Mouse (Mus musculus) natural killer cell, adult 2 months (primary cell): ENCODE data around the gene Fads2.

ENCODE experiments used
- DNase-seq, 2 experiments: peaks; one replicate each; pipeline ENCODE4 v3.0.0; 2022; ENCODE audit warnings: low spot score in 2 of 2

Fads2 gene

DNA sequence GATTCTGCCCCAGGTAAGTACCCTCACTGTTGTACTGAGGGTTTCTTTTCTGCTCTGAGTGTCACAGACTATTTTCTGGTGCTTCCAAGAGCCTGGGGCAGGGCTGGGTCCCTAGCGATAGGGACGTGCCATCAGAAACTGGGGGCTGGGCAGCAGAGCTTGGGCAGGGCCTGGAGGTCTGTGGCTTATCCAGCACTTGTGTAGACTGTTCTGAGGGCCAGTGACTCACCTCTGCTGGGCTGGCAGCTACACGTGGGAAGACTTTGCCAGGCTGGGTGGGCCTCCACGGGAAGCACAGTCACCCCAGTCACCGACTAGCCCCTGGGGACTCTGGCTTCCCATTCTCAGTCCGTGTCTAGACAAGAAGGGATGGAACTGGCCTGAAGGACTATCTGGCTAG, 59.3 kb downstream of the Fads2 start:
- no peak for DNase-seq

DNA sequence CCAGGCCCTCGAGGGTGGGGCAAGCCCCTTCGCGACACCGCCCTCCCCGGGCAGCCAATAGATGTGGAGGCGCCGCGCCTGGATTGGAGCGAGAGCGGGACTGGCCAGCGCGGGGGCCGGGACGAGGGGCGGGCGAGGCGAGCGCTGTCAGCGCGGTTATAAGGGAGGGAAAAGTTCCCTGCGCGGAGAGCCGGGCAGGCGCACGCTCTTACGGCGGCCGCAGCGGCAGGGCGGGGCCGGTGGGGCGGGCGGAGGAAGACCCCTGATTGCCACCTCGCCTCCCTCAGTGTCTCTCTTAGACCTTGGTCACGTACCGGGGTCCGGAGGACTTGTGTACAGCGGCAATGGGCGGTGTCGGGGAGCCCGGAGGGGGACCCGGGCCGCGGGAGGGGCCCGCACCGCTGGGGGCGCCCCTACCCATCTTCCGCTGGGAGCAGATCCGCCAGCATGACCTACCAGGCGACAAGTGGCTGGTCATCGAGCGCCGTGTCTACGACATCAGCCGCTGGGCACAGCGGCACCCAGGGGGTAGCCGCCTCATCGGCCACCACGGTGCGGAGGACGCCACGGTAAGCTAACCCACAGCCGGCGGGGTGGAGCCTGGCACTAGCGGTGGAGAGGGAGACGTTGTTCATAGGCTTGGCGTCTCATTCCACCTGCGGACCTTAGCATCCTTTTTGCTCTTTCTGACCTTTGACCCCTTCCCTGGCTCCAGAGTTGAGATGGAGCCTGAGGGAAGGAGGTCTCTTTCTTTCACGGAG, 60.0 kb downstream of the Fads2 start, which contains the start of gene Fads3:
Fads3 (plus strand) TSS at position 182 of the 761 bp plus-strand sequence.
- DNase-seq: no peak

DNA sequence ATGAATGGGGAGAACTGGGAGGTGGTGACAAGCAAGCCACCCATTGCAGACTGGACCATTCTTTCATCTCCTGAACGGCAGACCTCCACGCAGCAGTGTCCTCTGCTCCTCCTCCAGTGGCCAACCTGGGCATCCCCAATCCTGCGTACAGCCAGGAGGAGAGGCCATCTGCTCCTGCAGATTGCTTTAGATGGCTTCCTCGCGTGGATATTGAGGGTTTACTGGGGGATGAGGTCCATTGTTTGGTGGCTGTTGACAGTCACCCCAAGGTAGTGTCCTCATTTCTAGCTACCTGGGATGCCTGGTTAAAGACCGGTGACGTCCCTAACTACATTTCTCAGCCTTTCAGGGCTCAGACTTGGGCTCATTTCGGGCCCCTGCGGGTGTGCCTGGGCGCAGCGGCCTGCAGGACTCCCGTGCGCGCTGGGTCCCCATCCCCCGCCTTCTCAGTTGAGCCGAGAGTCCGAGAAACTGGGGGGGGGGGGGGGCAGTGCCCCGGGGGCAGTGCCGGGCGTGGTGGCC, 60.6 kb downstream of the Fads2 start:
- DNase-seq: no peak

DNA sequence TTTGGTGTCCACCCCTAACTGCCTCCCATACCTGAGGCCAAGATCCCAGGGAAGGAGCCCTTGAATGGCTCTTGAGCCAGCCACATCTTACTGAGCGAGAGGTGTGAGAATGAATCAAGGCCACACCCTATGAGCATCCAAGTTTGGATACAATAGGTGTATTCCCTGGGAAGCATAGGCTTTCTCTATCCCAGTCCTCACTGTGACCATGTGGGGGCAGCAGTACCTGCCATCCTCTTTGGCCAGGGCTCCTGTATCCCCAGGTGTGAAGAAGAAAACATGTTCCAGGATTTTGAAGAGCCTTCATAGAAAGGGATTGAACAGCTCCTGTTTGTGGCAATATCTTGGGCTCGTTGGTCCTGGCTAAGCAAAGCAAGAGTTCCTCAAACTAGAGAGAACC, 61.9 kb downstream of the Fads2 start:
- DNase-seq: no peak

DNA sequence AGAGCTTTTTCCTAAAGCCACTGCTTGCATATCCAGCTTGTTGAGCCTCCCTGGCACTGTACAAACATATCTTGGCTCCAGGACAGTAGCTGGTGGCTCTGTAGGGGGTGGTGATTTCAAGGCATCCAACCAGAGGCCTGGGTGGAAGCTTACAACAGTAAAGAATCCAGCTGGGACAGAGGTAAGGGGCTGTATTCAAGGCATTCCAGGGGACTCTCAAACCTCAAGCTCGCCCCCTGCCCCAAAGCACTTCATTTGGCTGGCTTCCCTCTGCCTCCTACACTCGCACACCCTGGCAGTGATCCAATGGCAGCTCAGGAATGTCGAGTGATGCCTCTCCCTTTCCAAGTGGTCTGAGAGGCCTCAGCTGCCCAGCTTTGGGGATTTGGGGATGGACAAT, 62.6 kb downstream of the Fads2 start:
- no peak for DNase-seq

DNA sequence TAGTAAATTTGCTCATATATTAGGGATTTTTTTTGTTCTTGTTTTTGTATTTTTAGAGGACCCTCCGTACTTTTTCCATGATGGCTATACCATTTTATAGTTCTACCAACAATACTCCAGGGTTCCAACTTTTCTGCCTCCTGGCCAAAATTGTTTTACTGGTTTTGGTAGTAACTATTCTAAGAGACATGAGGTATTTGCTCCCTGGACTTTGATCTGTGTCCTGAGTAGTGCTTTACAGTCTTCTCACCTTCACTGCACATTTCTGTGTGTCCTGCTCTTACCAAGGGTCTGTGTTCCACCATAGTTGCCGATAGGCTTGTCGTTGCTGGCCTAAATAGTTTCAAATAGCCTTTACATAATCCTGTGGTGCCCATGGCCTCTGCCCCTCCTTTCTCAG, 63.2 kb downstream of the Fads2 start:
- DNase-seq: no peak

DNA sequence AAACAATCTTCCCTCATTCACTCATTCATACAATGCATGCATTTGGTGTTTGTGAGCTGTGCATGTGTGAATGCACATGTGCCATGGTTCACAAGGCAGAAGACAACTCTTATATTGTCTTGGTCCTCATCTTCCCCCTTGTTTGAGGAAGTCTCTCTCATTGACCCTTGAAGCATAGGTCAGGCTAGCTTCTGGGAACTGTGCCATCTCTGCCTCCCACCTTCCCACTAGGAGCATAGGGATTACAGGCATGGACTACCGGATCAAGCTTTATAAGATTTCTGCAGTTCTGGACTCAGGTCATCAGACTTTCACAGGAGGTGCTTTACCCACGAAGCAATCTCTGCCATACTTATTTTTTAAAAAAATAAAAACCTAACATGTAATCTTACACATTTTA, 64.0 kb downstream of the Fads2 start:
- no peak for DNase-seq

DNA sequence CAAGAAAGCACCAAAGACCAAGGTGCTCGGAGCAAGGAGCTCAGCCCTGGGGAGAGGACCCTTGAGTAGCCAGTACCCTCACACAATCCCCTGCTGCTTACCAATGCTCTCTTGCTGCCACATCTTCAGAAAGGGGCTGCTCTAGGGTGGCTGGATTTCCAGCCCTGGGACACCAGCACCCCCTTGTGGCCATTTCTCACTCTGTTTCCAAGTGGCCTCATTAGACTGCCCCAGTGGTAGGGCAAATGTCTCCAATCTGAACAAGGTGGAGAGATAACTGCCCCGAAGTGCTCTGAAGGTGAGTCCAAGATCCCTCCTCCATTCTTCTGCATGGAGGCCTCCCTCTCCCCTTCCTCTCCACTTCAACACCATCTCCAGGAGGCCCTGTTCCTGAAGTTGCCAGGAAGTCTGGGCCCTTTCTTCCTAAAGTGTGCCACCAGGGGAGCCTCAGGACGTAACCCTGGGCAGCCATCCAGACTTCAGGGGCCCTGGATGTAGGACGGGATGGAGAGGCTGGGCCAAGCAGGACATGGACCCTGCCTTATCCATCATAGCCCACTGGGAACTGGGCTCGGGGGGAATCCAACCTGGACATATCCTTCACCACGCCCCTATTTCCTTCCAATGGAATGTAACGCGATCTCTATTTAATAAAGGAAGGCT, 66.6 kb downstream of the Fads2 start:
- DNase-seq: peak; percentile 65 to 83

DNA sequence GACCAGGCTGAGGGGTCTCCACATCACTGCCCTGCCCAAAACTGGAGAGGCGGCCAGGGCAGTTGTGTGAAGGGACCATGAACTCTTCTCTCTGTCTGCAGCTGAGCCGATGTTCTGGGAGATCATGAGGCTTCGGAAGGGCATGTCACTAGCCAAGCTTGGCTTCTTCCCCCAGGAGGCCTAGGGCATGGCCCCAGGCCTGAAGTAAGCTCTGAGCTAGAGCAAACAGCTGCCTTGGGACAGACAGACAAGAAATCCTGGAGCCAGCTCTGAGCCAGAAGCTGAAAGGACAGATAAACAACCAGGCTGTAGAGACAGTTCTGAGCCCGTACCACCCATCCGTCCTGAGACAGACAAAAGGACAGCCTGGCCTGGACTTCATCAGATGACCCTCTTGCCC, 67.2 kb downstream of the Fads2 start:
- no peak for DNase-seq

DNA sequence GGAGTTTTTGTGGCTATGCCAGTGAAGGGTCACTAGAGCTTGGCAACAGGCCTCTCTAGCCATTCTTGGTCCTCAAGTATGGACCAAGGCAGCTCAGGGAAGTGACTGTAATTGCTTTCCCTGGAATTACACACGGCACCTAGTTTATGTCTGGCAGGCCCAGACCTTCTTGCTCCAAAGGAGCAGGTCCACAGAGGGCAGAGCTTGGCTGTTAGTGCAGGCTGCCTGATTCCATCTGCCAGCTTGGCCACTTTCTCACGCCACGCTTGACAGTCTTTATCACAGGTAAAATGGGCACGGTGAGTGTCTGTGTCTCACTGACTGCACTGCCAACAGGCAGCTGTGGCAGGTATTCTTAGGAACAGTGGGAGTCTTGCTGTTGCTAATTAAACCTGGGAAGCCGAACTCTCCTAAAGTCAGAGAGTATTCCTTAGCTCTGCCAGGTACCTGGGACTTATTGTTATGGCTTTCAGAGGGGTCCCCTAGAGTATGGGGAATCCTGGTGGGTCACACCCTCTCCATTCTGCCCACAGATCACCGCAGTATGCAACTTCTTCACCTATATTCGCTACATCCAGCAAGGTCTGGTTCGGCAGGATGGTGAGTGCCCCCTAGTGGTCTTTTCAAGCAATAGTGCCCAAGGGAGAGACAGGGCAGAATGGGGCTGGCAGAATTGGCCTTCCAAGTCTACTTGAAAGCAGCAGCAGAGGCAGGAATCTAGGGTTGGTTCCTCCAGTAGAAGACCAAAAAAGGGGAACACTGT, 68.2 kb downstream of the Fads2 start:
- DNase-seq: peak; percentile 46 to 64

DNA sequence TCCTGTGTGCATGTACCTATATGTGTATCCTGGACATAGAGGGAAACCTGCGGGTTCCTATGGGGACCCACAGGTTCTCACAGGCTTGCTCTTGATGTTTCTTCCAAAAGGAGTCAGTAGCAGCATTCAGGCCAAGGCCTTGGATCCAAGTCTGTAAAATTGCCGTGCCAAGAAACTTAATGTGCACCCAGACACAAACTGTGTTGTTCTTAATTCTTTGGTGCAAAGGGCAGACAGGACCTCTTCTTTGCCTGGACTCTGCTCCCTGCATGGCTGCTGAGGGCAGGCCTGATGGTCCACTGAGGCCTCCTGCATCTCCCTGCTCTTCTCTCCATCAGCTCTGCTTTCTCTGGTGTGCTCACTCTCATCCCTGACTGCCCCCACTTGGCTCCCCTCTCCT, 71.8 kb downstream of the Fads2 start:
- no peak for DNase-seq

DNA sequence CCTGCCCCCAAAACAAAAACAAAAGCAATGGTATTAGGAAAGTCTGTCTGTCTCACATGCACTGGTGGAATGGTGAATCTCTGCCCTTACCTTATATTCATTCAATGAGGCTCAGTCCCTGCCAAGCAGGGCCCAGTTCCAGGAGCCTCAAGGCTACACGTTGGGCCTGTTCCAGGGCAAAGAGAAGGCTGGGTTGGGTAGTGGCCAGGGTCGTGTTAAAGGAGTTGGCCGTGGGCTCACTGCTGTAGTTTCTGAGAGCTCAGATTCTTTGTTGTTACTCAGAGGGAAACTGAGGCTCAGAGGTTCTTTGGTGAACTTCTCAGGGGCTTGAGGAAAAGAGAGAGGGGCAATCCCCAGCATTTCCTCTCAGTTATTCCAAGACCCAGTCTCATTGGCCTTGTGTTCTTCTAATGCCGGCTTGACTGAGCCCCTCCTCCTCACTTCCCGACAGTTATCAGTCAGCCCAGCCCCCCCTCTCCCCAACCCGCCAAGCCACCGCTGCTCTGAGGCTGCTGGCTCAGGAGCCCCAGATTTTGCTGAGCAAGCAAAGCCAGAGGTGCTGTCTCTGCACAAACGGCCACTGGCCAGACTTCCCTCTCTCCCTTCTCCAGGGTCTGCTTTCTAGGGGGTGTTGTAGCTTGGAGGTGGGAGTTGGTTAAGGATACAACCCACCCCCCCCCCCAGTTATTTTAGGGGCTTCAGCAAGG, 76.2 kb downstream of the Fads2 start:
- no peak for DNase-seq

DNA sequence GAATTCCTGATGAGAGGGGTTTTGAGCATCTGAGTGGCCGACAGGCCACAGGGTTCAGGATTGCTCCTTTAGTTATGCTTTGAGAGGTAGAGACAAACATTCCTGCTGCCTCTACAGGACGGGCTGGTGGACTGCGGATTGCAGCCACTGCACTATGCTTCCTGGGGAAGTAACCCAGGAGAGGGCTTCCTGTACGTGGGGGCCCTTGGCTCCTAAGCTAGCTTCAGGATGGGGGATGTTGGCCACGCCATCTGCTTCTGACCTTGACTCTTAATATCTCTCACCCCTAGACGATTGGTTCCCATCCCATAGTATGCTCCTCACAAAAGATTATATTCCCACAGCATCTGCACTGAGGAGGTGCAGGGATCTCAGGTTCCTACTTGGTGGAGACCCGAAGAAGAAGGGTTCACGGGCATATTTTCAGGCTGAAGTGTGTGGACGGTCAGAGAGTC, 78.2 kb downstream of the Fads2 start:
- no peak for DNase-seq

DNA sequence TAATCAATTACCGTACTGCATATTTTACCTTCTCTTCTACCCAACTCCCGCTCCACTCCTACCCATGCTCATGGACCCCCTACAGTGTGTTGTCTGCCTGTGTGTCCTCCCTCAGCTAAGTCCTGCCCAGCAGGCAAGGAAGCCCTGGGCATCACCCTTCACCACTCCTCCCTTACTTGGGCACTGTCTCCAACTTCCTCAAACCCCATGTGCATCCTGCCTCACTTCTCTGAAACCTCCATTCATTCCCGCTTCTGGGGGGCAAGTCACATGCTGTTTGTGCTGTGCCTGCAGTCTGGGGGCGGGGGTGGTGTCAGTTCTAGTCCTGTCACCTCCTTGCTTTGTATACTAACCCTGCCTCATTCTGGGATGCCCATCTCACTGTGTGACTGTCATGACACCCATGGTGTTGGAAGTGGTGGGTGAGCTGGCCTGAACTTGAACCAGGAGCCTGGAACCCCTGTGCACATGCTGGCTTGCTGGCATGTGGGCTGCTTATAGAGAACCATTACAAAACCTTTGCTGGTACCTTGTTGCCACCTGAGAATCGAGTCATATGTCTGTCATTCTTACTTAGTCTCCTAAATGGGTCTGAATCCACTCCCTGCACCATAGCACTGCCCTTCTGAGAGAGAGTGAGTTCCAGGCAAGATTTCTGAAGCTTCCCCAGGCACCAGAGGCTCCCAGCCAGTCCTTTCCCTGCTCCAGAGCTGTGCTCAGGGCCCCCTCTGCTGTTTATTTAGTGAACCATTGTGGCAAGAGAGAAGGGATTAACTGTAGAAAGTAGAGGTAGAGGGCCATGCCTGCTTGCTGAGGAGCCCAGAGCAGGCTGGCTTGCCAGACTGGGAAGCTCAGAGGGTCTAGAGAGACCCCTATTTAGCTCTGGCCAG, 78.9 kb downstream of the Fads2 start:
- DNase-seq: no peak

DNA sequence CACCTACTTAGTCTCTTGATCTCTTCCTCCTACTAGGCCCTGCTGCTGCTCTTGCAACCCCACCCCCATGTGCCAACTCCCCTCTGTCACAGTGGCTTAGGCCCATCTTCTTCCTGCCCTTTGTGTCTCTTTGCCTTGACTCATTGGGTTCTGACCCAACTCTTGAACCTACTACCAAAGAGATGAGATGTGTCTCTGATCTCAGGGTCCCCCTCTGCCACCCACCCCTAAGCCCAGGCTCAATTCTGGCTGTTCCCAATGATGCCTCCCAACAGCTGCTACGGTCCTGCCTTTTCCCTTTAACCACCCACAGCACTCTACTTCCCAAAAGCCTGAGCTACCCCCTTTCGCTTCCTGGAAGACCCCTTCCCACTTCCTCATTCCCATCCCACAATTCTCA, 79.6 kb downstream of the Fads2 start:
- DNase-seq: no peak

DNA sequence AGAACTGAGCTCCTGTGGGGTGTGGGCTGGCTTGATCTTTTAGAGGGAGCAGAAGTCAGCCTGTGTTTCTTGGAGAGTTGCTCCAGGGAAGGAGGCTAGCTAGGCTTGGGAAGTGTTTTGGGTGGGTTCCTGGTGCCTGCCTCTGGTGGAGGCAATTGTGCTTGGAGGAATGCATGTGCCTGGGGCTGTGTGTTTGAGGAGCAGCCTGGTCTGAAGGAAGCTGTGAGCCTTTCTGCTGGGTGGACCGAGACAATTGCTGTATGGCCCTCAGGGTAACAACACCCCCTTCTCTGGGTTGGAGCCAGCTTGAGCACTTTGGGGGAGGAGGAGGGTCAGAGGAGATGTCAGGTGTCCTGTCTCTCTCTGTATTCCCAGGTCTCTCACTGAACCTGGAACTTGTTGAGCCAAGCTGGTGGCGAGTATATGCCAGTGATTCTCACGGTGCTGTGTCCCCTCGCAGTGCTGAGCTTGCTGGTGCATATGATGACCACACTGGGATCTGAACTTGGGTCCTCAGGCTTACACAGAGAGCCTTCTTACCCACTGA, 82.3 kb downstream of the Fads2 start:
- no peak for DNase-seq

DNA sequence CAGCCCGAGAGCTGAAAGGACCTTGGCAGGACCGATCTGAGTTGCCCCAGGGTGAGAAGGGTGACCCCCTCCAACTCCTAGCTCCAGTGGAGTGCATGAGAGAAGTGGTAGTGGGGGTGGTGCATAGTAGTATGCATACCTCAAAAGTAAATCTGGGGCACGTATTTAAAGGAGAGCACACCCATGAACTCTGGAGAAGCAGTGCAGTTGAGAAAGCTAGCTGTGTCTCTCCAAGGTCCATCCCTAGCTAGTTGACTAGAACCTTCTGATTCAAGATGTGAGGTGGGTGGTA, 83.1 kb downstream of the Fads2 start:
- DNase-seq: no peak

DNA sequence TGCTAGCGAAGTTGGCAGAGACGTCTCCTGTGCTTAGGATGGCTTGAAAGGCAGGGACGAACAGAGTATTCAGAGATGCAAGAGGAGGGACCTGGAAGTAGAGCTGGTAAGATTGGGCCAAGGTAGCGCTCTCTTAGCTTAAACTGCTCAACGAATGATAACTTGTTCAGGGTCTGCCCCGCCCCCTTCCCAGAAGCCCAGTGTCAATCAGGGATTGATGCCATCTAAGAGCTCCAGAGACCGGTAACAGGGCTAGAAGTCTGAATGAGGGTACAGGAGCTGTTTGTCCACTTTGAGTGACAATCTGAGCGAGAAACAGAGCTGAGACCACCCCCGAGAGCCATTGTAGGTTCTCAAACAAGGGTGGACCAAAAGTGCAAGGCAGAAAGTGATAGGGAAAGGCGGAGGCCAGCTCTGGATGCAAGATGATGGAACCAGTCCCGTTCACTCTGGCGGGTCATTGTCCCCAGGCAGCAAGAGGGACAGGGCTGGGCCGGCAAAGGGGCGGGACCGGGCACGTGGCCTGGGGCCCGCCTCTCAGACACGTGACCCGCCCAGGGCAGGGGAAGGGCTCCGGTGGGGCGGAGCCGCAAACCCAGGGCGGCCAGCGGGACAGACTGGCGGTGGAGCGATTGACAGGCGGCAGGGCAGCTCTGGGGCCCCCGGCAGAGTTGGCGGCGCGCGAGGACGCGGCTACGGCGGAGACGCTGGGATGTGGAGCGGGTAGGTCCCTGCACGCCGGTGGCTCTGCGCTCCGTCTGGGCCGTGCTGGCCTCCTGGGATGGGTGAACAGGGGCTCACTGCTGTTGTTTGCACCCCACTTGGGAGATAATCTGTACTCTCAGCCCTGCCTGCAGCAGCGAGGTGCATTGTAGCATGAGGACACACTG, 83.7 kb downstream of the Fads2 start:
- peak; percentile 68 to 73 for DNase-seq

DNA sequence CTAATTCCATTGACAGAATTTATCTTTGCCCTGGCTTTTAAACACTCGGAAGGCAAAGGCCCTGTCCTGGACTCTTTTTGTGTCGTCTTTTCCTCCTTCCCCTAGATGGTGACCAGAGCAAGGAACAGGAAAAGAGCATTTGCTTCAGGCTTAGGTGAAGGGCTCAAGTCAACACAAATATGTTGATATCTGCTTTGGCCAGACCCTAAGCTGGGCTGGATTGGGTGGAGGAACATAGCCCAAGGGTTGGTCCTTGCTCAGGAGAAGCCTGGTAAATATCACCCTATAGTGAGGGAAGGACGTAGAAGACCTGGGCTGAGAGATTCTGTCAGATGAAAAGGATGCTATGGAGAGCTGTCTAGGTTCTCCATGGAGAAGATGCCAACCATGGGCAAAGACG, 85.4 kb downstream of the Fads2 start:
- no peak for DNase-seq

DNA sequence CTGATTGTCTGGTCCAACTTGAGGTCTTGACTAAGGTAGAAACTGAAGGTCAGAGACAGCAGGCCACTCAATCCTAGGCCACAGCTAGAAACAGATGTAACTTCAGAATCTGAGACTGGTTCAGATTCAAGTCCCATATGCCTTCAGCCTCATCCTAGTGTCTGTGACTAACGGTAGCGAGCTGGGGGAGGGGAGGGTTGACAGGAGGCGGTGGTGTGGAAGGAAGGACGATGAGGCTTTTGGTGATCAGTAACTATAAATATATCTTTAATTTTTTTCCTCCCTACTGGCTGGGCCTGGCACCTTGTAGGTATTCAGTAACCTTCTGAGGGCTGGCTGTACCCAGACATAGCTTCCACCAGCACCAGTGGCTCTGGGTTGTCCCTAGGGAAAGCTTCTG, 86.1 kb downstream of the Fads2 start:
- DNase-seq: no peak
